Mouse (Mus musculus): Measurements from ENCODE around the gene Il13. TPM values are rescaled to one million over a fixed set of nuclear protein-coding genes. Genes with fewer than 3 reads are reported as not detected.
A peak's percentile ranks its signal among the peaks of the same experiment; 100 is the strongest.

Gene Il13
- total RNA-seq, 2 experiments from 2014 or later, result not detected

DNA sequence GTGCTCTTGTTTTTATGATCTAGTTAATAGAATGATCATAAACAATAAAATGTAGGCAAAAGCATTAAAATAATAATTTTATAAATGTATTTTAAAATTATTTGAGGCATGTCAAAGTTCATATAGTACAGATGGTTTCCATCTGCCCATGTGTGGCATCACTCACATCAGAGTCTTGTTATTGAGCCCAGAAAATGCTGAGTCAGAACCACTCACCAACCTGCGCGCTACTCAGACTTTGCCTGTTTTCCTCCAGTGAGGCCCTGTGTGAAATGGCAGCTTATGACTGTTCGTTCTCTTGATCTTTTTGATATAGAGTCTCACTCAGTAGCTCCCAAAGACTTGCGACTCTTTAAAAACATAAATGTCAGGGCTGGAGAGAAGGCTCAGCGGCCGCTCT lies 49.0 kb downstream of the Il13 start:
- DNase-seq (ENCODE audit: low spot score in 2 of 2), result no peak

DNA sequence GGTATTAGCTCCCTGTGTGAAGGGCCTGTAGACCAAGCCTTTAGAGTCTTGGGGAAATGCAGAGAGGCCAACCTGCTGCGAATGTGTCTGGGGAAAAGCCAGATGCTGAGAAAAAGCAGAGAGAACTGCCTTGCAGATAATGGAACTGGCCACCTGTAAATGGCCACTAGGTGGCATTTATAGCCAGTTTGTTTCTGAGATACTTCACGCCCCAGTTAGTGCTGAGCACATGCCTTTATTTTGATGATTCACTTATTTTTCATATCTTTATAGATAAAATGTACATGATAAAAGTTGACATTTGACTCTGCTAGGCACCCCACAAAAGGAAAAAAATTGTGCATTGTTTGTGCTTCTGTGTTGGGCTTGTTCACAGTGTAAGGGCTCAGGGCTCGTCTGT lies 49.7 kb downstream of the Il13 start:
- DNase-seq (ENCODE audit: low spot score in 2 of 2), result peak in 1 of 2 experiments; percentile 46

DNA sequence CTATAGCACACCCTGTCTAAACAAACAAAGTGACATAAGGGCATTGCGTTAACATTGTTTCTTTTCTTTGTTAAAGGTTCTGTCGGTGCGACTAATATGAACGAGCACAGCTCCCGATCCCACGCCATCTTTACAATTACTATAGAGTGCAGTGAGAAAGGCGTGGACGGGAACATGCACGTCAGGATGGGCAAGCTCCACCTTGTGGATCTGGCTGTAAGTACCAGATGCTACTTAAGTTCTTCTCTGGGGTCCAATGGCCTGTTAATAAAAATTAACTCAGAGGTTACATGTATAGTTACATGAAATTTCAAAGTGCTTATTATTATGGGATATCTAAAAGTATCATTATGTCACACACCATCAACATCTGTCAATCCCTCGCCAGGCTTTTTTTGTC lies 51.4 kb downstream of the Il13 start:
- DNase-seq (ENCODE audit: low spot score in 2 of 2), result no peak

Other genes with a start within 250 kb of the Il13 start
- not detected for gene Leap2, start 211.5 kb downstream of the Il13 start, total RNA-seq (2021)
- 100 to 1,000 TPM; 539 to 559 TPM for gene Uqcrq, start 203.9 kb downstream of the Il13 start, total RNA-seq (2021)
- 1 to 10 TPM in 1 of 2 experiments, under 1 TPM in 1; 0.71 to 1.3 TPM for gene Gdf9, start 203.7 kb downstream of the Il13 start, total RNA-seq (2021)
- gene Gm10447, start 177.6 kb downstream of the Il13 start, total RNA-seq (2021), result under 1 TPM in 1 of 2 experiments, not detected in 1; 0.26 TPM
- 1 to 10 TPM; 4.0 to 4.5 TPM for gene Shroom1, start 177.5 kb downstream of the Il13 start, total RNA-seq (2021)
- not detected for gene Gm9837, start 164.2 kb downstream of the Il13 start, total RNA-seq (2021)
- gene Gm9945, start 154.5 kb downstream of the Il13 start, total RNA-seq (2021), result 1 to 10 TPM; 2.4 to 2.5 TPM
- gene Sowaha, start 154.4 kb downstream of the Il13 start, total RNA-seq (2021), result 100 to 1,000 TPM; 106 to 108 TPM
- 100 to 1,000 TPM; 206 to 209 TPM for gene Sept8, start 115.4 kb downstream of the Il13 start, total RNA-seq (2021)
- gene Kif3a, start 67.3 kb downstream of the Il13 start, total RNA-seq (2021), result 100 to 1,000 TPM; 140 to 149 TPM
- gene Il4, start 16.0 kb downstream of the Il13 start, total RNA-seq (2021), result not detected
- 10 to 100 TPM in 1 of 2 experiments, 1 to 10 TPM in 1; 9.0 to 10.5 TPM for gene Rad50, start 72.6 kb upstream of the Il13 start, total RNA-seq (2021)
- gene Il5, start 86.1 kb upstream of the Il13 start, total RNA-seq (2021), result not detected
- gene Irf1, start 135.3 kb upstream of the Il13 start, total RNA-seq (2021), result 1 to 10 TPM; 4.9 to 7.7 TPM
- under 1 TPM in 1 of 2 experiments, not detected in 1; 0.62 TPM for gene Gm17334, start 138.5 kb upstream of the Il13 start, total RNA-seq (2021)
- 1 to 10 TPM; 2.4 to 4.1 TPM for gene Gm12216, start 224.6 kb upstream of the Il13 start, total RNA-seq (2021)

All from layer of hippocampus, postnatal 14 days (tissue).